Mouse (Mus musculus) erythroblast, embryonic 14.5 days (primary cell): ENCODE measurements around the gene Srd5a3.

Experiments
- GATA1 ChIP-seq: IDR thresholded peaks from 2 replicates; pipeline ENCODE4 v1.6.1; 2012; ENCODE audit warnings: low read length, inconsistent platforms, mixed read lengths
- TAL1 ChIP-seq: IDR thresholded peaks from 3 replicates; pipeline ENCODE4 v1.6.1; 2012; ENCODE audit warnings: low read length, inconsistent platforms, mixed read lengths

- no peak for TF ChIP-seq GATA1
- no peak for TF ChIP-seq TAL1
Observed at GRCm38 (mm10) chr5:76139171-76139671, 850 bp upstream of the Srd5a3 start.
